Mouse (Mus musculus) C2C12 (cell line): ENCODE measurements around the gene Pycard.

Experiments
- CTCF ChIP-seq: IDR thresholded peaks from one replicate; pipeline ENCODE4 v1.5.1; 2011; ENCODE audit not compliant: control insufficient read depth, insufficient read depth, insufficient read length
- USF1 ChIP-seq: IDR thresholded peaks from one replicate; pipeline ENCODE4 v1.6.1; 2011; ENCODE audit warnings: low read depth, mild to moderate bottlenecking, control low read depth, moderate library complexity

- TF ChIP-seq CTCF, result no peak
- no peak for TF ChIP-seq USF1
Observed at GRCm38 (mm10) chr7:128022974-128023373, 29.3 kb upstream of the Pycard start.
